Mouse (Mus musculus): ENCODE measurements around the gene Kcnh6. TPM values are rescaled to one million over a fixed set of nuclear protein-coding genes. Genes with fewer than 3 reads are reported as not detected.
A peak's percentile ranks its signal among the peaks of the same experiment; 100 is the strongest.

The Kcnh6 gene
- not detected for total RNA-seq (2022)

- peak in 1 of 2 experiments; percentile 16 for DNase-seq (ENCODE audit: low spot score in 2 of 2)
These were observed at the start of gene Kcnh6 for GRCm38 (mm10) chr11:106007821-106008220. TSS of gene Kcnh6 (plus strand) at chr11:106008124.

- DNase-seq (ENCODE audit: low spot score in 2 of 2): no peak
These were observed 49.4 kb upstream of the Kcnh6 start for GRCm38 (mm10) chr11:105958566-105958965.

- DNase-seq (ENCODE audit: low spot score in 2 of 2): no peak
These were observed 48.6 kb upstream of the Kcnh6 start for GRCm38 (mm10) chr11:105959355-105959754.

GRCm38 (mm10) chr11:105964691-105965090 lies 43.2 kb upstream of the Kcnh6 start:
- no peak for DNase-seq (ENCODE audit: low spot score in 2 of 2)

GRCm38 (mm10) chr11:105966288-105966687 lies 41.6 kb upstream of the Kcnh6 start:
- no peak for DNase-seq (ENCODE audit: low spot score in 2 of 2)

GRCm38 (mm10) chr11:105967741-105968574 lies 40.0 kb upstream of the Kcnh6 start, which contains the start of gene Ace:
TSS of gene Ace (plus strand) at chr11:105967945.
- DNase-seq (ENCODE audit: low spot score in 2 of 2): no peak

- DNase-seq (ENCODE audit: low spot score in 2 of 2): no peak
These were observed 39.0 kb upstream of the Kcnh6 start for GRCm38 (mm10) chr11:105968948-105969347.

GRCm38 (mm10) chr11:105969516-105969915 lies 38.4 kb upstream of the Kcnh6 start:
- DNase-seq (ENCODE audit: low spot score in 2 of 2): peak; percentile 42 to 45

GRCm38 (mm10) chr11:105974593-105974992 lies 33.3 kb upstream of the Kcnh6 start:
- DNase-seq (ENCODE audit: low spot score in 2 of 2): peak in 1 of 2 experiments; percentile 33

GRCm38 (mm10) chr11:105975050-105975449 lies 32.9 kb upstream of the Kcnh6 start:
- DNase-seq (ENCODE audit: low spot score in 2 of 2): no peak

- no peak for DNase-seq (ENCODE audit: low spot score in 2 of 2)
These were observed 32.3 kb upstream of the Kcnh6 start for GRCm38 (mm10) chr11:105975636-105976035.

GRCm38 (mm10) chr11:105978232-105978631 lies 29.7 kb upstream of the Kcnh6 start:
- no peak for DNase-seq (ENCODE audit: low spot score in 2 of 2)

GRCm38 (mm10) chr11:105978634-105979033 lies 29.3 kb upstream of the Kcnh6 start:
- DNase-seq (ENCODE audit: low spot score in 2 of 2): no peak

- no peak for DNase-seq (ENCODE audit: low spot score in 2 of 2)
These were observed 23.5 kb upstream of the Kcnh6 start for GRCm38 (mm10) chr11:105984452-105984851.

GRCm38 (mm10) chr11:105987446-105987845 lies 20.5 kb upstream of the Kcnh6 start:
- no peak for DNase-seq (ENCODE audit: low spot score in 2 of 2)

- DNase-seq (ENCODE audit: low spot score in 2 of 2): no peak
These were observed 18.5 kb upstream of the Kcnh6 start for GRCm38 (mm10) chr11:105989446-105989845.

GRCm38 (mm10) chr11:105990231-105990630 lies 17.7 kb upstream of the Kcnh6 start:
- no peak for DNase-seq (ENCODE audit: low spot score in 2 of 2)

- no peak for DNase-seq (ENCODE audit: low spot score in 2 of 2)
These were observed 13.5 kb upstream of the Kcnh6 start, which contains the start of gene Ace3 for GRCm38 (mm10) chr11:105994375-105994774. TSS of gene Ace3 (plus strand) at chr11:105994675.

GRCm38 (mm10) chr11:106000062-106000461 lies 7.9 kb upstream of the Kcnh6 start:
- DNase-seq (ENCODE audit: low spot score in 2 of 2): no peak

GRCm38 (mm10) chr11:106001718-106002117 lies 6.2 kb upstream of the Kcnh6 start:
- DNase-seq (ENCODE audit: low spot score in 2 of 2): no peak

GRCm38 (mm10) chr11:106004576-106004975 lies 3.3 kb upstream of the Kcnh6 start:
- DNase-seq (ENCODE audit: low spot score in 2 of 2): no peak

- no peak for DNase-seq (ENCODE audit: low spot score in 2 of 2)
These were observed 2.0 kb upstream of the Kcnh6 start for GRCm38 (mm10) chr11:106005970-106006369.

GRCm38 (mm10) chr11:106012711-106013110 lies 4.8 kb downstream of the Kcnh6 start:
- no peak for DNase-seq (ENCODE audit: low spot score in 2 of 2)
